Mouse (Mus musculus) spleen, postnatal 10 days (tissue): ENCODE measurements at regions not wholly inside any gene's neighbourhood (a gene's known extent, or its start where the extent isn't known, plus 50 kb on each side); places are given as distances from the start of the nearest gene placed in this dataset.

Experiments used
- DNase-seq, 2 experiments: peaks; one replicate each; pipeline ENCODE4 v3.0.0; 2021 to 2022; ENCODE audit warnings: low spot score in 2 of 2

- DNase-seq: no peak
Measured at GRCm38 (mm10) chr16:72152920-72153319, 155.2 kb upstream of the Robo1 start.

- DNase-seq: no peak
Measured at GRCm38 (mm10) chr16:72157913-72158312, 150.2 kb upstream of the Robo1 start.

- DNase-seq: no peak
Measured at GRCm38 (mm10) chr16:72159411-72159810, 148.7 kb upstream of the Robo1 start.

DNA sequence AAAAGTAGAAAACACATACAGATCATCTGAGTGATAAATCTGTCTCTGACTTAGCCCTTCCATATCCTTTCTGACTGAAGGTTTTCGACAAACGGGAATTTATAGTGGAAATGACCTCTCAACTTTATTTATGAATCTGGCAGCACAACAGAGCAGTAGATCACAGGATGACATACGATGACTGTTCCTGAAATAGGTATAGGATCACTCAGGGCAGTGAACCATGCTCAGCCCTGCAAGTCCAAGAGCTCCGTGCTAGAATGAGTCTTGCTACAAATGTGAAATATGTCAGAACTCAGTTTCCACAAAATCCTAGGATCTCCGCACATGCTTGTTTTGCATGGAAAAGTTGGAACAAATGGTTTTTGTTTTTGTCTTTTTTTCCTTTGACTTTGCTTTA, 132.4 kb upstream of the Robo1 start:
- no peak for DNase-seq

DNA sequence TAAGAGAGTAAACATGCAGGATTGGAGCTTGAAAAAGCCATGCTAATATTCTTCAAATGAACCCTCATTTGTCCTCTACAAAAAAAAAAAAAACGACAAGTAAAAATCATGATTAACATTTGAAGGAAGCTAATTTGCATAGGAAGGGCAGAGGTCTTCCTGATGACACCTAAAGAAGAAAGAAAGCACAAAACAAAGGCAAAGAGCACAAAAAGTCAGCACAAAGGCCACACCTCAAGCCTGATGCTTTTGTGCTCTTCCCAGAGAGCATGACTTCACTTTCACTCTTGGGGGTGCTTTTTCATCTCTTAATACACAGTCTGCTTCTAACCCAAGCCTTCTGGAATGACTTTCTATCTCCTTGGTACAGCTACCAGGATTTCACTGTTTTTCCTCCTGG, 113.8 kb upstream of the Robo1 start:
- no peak for DNase-seq

DNA sequence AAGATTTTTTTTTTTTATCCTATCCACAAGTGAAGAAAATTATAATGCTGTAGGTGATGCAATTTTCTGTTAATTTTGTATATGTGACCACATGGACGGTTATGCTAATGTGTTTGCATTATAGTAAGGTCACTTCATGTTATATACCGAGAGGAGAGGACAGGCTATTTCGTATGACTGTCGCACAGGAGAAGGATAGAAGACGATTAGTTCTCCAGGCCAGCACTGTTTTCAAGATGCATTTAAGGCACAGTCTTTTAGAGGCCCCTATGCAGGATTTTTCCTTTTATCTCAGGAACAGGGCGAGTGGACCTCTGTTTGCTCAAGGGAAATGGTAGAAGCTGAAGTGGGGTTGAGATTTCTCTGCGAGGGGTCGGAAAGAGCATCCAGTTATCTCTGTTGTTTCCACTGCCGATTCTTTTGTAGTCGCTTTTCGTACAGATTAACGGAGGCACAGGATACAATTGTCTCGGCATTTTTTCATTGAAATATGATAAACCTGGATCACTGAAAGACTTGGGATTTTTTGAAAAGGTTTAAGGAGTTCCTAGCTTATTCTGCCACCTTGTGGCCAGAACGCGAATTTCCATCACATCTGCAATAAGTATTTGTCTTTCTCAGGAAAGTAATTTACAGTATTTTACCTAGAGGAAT, 92.6 kb upstream of the Robo1 start:
- peak in 1 of 2 experiments; percentile 18 for DNase-seq

GRCm38 (mm10) chr16:72218021-72218420, 90.1 kb upstream of the Robo1 start:
- no peak for DNase-seq

- DNase-seq: no peak
Measured at GRCm38 (mm10) chr16:72221912-72222502, 86.1 kb upstream of the Robo1 start.

GRCm38 (mm10) chr16:72223860-72224259, 84.2 kb upstream of the Robo1 start:
- DNase-seq: no peak

GRCm38 (mm10) chr16:72225157-72225880, 82.8 kb upstream of the Robo1 start:
- DNase-seq: no peak

DNA sequence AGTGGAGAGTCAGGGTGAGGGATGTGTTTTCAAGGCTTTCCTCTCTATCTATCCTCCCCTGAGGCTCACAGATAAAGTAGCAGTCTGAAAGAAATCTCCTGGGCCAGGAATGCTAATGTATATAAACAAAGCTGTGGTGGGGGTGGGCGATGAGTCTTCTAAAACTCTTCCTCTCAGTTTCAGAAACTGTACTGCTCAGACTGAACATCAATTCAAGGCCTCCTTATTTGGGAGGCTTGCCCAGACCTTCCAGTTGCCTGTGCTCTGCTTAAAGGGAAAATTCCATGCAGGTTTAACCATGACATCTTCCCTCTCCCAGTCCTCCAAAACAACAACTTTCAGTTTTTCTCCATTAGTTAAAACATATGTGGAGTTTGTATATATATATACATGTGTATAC, 73.7 kb upstream of the Robo1 start:
- no peak for DNase-seq

DNA sequence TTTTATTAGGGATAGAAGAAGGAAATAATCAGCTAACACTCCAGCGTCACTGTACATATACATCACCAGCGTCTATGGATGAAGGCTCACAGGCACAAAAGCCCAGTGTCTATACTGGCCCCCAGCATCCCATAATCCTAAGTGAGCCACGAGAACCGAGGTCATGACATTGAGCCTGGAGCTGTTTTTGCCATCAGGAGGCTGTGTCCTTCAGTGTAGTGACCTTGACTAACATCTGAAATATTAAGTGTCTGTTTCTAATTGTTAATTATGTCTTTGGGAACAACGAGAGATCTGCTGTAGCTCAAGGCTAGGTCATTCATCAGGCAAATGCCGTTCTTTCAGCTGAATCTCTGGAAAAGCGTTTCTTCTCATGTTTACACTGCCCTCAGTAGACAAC, 68.5 kb upstream of the Robo1 start:
- DNase-seq: no peak

DNA sequence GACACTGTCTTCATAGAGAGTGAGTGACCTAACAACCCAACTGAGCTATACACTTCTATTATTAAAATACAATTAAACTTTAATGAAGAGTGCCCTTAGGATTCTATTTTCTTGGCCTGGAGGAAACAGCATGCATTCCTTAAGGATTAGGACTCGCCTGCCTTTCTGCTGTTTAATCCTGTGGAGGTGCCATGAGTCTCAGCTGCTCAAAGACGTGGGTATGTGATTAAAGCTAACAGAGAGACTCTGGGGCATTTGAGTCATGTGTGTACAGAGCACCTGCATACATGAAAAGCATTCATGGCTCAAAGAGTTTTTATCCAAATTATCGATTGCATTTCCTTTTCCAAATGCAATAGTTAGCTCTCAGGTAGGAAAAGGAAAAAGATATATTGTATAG, 51.7 kb upstream of the Robo1 start:
- no peak for DNase-seq
